Mouse (Mus musculus): Measurements from ENCODE around the gene Ifih1. TPM values are rescaled to one million over a fixed set of nuclear protein-coding genes. Genes with fewer than 3 reads are reported as not detected.

Ifih1 gene
- total and polyA plus RNA-seq, 3 experiments = 7.0 to 27.5 (median 20.8) TPM

- ATAC-seq (ENCODE audit: extremely low read depth, insufficient number of reproducible peaks, low FRiP score, poor library complexity, severe bottlenecking) (peak; percentile 51; the same call in 1 of the 2 replicates), DNase-seq (ENCODE audit: low spot score) (peak; percentile 22)
- H3K27me3 ChIP-seq (ENCODE audit: insufficient read depth, low read length) = no peaks in the 10 kb centered on the region
- H3K4me3 ChIP-seq (ENCODE audit: low read depth, low read length) = peak overlapping the region; percentile 82
- H3K36me3 ChIP-seq (replicated peaks) = peaks cover 8% of the 10 kb centered on the region
- no peaks in the 10 kb centered on the region for H3K9me3 ChIP-seq (replicated peaks)
- TF ChIP-seq GATA2 (IDR thresholded peaks at IDR 0.05; ENCODE audit: borderline replicate concordance, low read depth, low read length) (no peak), CTCF (IDR thresholded peaks at IDR 0.05; ENCODE audit: low read depth, low read length) (no peak), POLR2AphosphoS5 (IDR thresholded peaks at IDR 0.05; ENCODE audit: insufficient replicate concordance, low read depth, low read length) (no peak), GATA1 (IDR thresholded peaks at IDR 0.05; ENCODE audit: borderline replicate concordance, low read length) (no peak), TAL1 (conservative IDR thresholded peaks at IDR 0.05; ENCODE audit: low read depth, low read length) (no peak)
- H3K4me1 ChIP-seq (ENCODE audit: insufficient read depth, low read depth, low read length) = peaks cover 44% of the 10 kb centered on the region
Measured at GRCm38 (mm10) chr2:62645475-62645874, 580 bp downstream of the Ifih1 start.

GRCm38 (mm10) chr2:62644891-62645290 lies 1.2 kb downstream of the Ifih1 start:
- H3K27me3 ChIP-seq (ENCODE audit: insufficient read depth, low read length) = no peaks in the 10 kb centered on the region
- no peaks in the 10 kb centered on the region for H3K9me3 ChIP-seq (replicated peaks)
- no peak for DNase-seq (ENCODE audit: low spot score)
- peaks cover 44% of the 10 kb centered on the region for H3K4me1 ChIP-seq (ENCODE audit: insufficient read depth, low read depth, low read length)
- no peak for ATAC-seq (ENCODE audit: extremely low read depth, insufficient number of reproducible peaks, low FRiP score, poor library complexity, severe bottlenecking)
- peaks cover 8% of the 10 kb centered on the region for H3K36me3 ChIP-seq (replicated peaks)
- peak overlapping the region; percentile 82 for H3K4me3 ChIP-seq (ENCODE audit: low read depth, low read length)
- TF ChIP-seq TAL1 (conservative IDR thresholded peaks at IDR 0.05; ENCODE audit: low read depth, low read length) (no peak), POLR2AphosphoS5 (IDR thresholded peaks at IDR 0.05; ENCODE audit: insufficient replicate concordance, low read depth, low read length) (no peak), GATA2 (IDR thresholded peaks at IDR 0.05; ENCODE audit: borderline replicate concordance, low read depth, low read length) (no peak), CTCF (IDR thresholded peaks at IDR 0.05; ENCODE audit: low read depth, low read length) (no peak), GATA1 (IDR thresholded peaks at IDR 0.05; ENCODE audit: borderline replicate concordance, low read length) (no peak)

GRCm38 (mm10) chr2:62643405-62644305 lies 2.4 kb downstream of the Ifih1 start:
- Histone ChIP-seq H3K9me3 (replicated peaks) (no peaks in the 10 kb centered on the region), H3K36me3 (replicated peaks) (peaks cover 12% of the 10 kb centered on the region), H3K4me1 (ENCODE audit: insufficient read depth, low read depth, low read length) (peaks cover 40% of the 10 kb centered on the region), H3K4me3 (ENCODE audit: low read depth, low read length) (peak overlapping the region; percentile 46; the same call in 1 of the 2 replicates), H3K27me3 (ENCODE audit: insufficient read depth, low read length) (no peaks in the 10 kb centered on the region)
- ATAC-seq (ENCODE audit: extremely low read depth, insufficient number of reproducible peaks, low FRiP score, poor library complexity, severe bottlenecking) (no peak; the same call in 1 of the 2 replicates), DNase-seq (ENCODE audit: low spot score) (no peak)
- TF ChIP-seq GATA1 (IDR thresholded peaks at IDR 0.05; ENCODE audit: borderline replicate concordance, low read length) (no peak), CTCF (IDR thresholded peaks at IDR 0.05; ENCODE audit: low read depth, low read length) (peak; percentile 80)

DNA sequence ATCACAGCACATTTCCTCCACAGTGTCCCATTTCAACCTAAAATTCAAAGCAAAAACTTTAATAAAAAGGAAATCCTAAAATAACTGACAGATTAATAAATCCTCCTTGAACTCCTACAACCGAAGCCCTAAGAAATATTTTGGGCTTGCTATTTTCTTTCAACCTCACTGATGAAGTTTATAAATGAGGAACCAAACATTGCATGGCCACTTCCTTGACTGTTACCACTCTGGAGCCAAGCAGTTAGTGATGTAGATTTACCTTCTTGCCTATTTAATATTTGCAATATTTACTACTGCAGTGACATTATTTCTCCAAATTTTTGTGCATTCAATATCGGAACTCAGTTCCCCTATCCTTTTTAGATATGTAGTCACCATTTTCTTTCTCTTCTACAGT lies 6.2 kb downstream of the Ifih1 start:
- DNase-seq (ENCODE audit: low spot score) = no peak
- H3K4me1 ChIP-seq (ENCODE audit: insufficient read depth, low read depth, low read length) = peaks cover 18% of the 10 kb centered on the region
- TF ChIP-seq GATA2 (IDR thresholded peaks at IDR 0.05; ENCODE audit: borderline replicate concordance, low read depth, low read length) (no peak), POLR2AphosphoS5 (IDR thresholded peaks at IDR 0.05; ENCODE audit: insufficient replicate concordance, low read depth, low read length) (no peak), CTCF (IDR thresholded peaks at IDR 0.05; ENCODE audit: low read depth, low read length) (no peak), GATA1 (IDR thresholded peaks at IDR 0.05; ENCODE audit: borderline replicate concordance, low read length) (no peak), TAL1 (conservative IDR thresholded peaks at IDR 0.05; ENCODE audit: low read depth, low read length) (no peak)
- H3K36me3 ChIP-seq (replicated peaks) = peaks cover 38% of the 10 kb centered on the region
- no peaks in the 10 kb centered on the region for H3K27me3 ChIP-seq (ENCODE audit: insufficient read depth, low read length)
- ATAC-seq (ENCODE audit: extremely low read depth, insufficient number of reproducible peaks, low FRiP score, poor library complexity, severe bottlenecking) = no peak
- H3K9me3 ChIP-seq (replicated peaks) = no peaks in the 10 kb centered on the region
- H3K4me3 ChIP-seq (ENCODE audit: low read depth, low read length) = no peak overlapping the region

DNA sequence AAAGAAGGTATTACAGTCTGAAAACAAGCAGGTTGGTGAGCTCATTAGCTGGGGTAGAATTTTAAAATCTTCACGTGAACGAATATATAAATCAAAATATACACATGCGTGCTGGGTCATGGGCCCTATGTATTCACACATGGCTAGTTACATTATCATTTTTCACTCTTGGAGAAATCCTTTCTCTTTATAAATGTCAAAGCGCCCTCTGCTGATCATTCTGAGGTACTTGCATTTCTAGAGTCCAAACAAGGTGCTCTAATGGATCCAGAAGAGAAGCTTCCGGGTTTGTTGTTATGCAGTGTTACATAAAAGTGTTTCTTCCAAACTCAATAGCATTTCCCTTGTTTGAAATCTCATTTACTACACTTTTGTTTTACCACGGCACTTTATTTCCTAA lies 15.6 kb downstream of the Ifih1 start:
- Histone ChIP-seq H3K36me3 (replicated peaks) (peaks cover 43% of the 10 kb centered on the region), H3K4me3 (ENCODE audit: low read depth, low read length) (no peak overlapping the region), H3K27me3 (ENCODE audit: insufficient read depth, low read length) (no peaks in the 10 kb centered on the region), H3K9me3 (replicated peaks) (no peaks in the 10 kb centered on the region), H3K4me1 (ENCODE audit: insufficient read depth, low read depth, low read length) (peaks cover 23% of the 10 kb centered on the region)
- TF ChIP-seq GATA2 (IDR thresholded peaks at IDR 0.05; ENCODE audit: borderline replicate concordance, low read depth, low read length) (no peak), GATA1 (IDR thresholded peaks at IDR 0.05; ENCODE audit: borderline replicate concordance, low read length) (no peak), POLR2AphosphoS5 (IDR thresholded peaks at IDR 0.05; ENCODE audit: insufficient replicate concordance, low read depth, low read length) (no peak), TAL1 (conservative IDR thresholded peaks at IDR 0.05; ENCODE audit: low read depth, low read length) (no peak), CTCF (IDR thresholded peaks at IDR 0.05; ENCODE audit: low read depth, low read length) (no peak)
- ATAC-seq (ENCODE audit: extremely low read depth, insufficient number of reproducible peaks, low FRiP score, poor library complexity, severe bottlenecking) (peak; percentile 68), DNase-seq (ENCODE audit: low spot score) (no peak)

DNA sequence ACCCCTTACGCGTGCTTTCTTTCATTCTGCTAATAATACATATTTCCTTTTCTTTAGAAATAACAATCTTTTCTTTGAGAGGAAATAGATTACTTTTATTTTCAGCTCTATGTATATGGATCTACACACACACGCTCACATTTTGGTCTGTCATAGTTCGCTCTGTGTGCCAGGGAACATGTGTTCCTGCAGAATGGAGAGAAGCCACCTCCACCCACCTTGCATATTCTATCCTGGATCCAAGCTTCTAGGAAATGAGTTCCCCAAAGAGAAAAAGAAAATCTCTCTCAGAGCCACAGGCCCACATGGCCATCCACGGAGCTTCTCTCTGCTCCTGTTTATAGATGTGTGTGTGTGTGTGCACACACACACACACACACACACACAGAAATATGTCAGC lies 17.7 kb downstream of the Ifih1 start:
- ATAC-seq (ENCODE audit: extremely low read depth, insufficient number of reproducible peaks, low FRiP score, poor library complexity, severe bottlenecking) (no peak), DNase-seq (ENCODE audit: low spot score) (no peak)
- Histone ChIP-seq H3K4me1 (ENCODE audit: insufficient read depth, low read depth, low read length) (peaks cover 27% of the 10 kb centered on the region), H3K36me3 (replicated peaks) (peaks cover 39% of the 10 kb centered on the region), H3K4me3 (ENCODE audit: low read depth, low read length) (no peak overlapping the region), H3K27me3 (ENCODE audit: insufficient read depth, low read length) (no peaks in the 10 kb centered on the region), H3K9me3 (replicated peaks) (no peaks in the 10 kb centered on the region)
- TF ChIP-seq TAL1 (conservative IDR thresholded peaks at IDR 0.05; ENCODE audit: low read depth, low read length) = no peak
- no peak for TF ChIP-seq POLR2AphosphoS5 (IDR thresholded peaks at IDR 0.05; ENCODE audit: insufficient replicate concordance, low read depth, low read length)
- TF ChIP-seq GATA2 (IDR thresholded peaks at IDR 0.05; ENCODE audit: borderline replicate concordance, low read depth, low read length) = no peak
- no peak for TF ChIP-seq GATA1 (IDR thresholded peaks at IDR 0.05; ENCODE audit: borderline replicate concordance, low read length)
- TF ChIP-seq CTCF (IDR thresholded peaks at IDR 0.05; ENCODE audit: low read depth, low read length) = no peak

Data from G1E (cell line).